Mouse (Mus musculus): ENCODE data around the gene Adgrg3. TPM values are rescaled to one million over a fixed set of nuclear protein-coding genes. Genes with fewer than 3 reads are reported as not detected.

Gene Adgrg3
- polyA plus RNA-seq, 1 experiment from 2014 or later = 0.88 TPM

DNA sequence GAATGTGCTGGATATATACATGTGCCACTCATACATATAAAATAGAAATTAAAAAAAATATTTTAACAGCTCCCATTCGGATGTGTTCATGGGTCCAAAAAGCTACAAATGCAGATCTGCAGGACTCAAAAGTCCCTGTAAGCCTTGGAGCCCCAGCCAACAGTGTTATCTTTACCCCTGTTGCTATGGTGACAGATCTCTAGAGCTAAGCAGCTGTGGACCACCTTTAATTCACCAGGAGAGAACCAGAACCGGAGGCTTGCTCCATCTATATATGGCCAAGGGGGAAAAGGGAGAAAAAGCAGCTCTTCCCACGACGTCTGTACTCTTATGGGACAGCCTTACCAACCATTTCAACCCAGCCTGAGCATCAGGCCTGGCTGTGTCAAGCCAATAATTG lies 27.3 kb downstream of the Adgrg3 start:
- no peak overlapping the region for H3K9ac ChIP-seq
- H3K4me3 ChIP-seq = no peak overlapping the region
- H3K4me1 ChIP-seq = peaks cover 13% of the 10 kb centered on the region
- H3K27me3 ChIP-seq (replicated peaks) = no peaks in the 10 kb centered on the region
- ATAC-seq (replicated peaks) = no peak
- H3K9me3 ChIP-seq = no peaks in the 10 kb centered on the region
- H3K36me3 ChIP-seq (replicated peaks) = no peaks in the 10 kb centered on the region
- no peak overlapping the region for H3K4me2 ChIP-seq
- H3K27ac ChIP-seq = no peak overlapping the region
- 40% methylated on average over 4 of the region's 4 CpGs for WGBS

DNA sequence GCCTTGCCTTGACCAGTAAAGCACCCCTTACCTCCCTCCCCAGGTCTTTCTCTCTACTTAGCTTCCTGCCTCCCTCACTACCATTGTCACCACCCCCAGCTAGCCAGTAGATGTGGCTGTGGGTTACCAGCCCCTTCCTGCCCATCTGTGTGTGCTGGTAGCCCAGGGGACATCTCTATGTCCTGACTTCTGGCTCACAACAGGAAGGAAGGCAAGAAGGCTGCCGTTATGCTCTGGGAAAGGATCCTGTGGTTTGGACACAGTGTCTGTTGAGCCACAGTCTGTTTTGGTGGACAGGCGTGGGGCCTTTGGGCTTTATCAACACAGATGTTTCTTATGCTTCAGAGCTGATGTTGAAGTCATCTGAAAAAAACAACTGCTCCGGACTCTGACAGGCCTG lies 29.5 kb downstream of the Adgrg3 start:
- H3K9ac ChIP-seq = no peak overlapping the region
- 79% methylated on average over 3 of the region's 3 CpGs for WGBS
- no peak overlapping the region for H3K27ac ChIP-seq
- H3K4me3 ChIP-seq = no peak overlapping the region
- H3K4me2 ChIP-seq = no peak overlapping the region
- no peak for ATAC-seq (replicated peaks)
- peaks cover 13% of the 10 kb centered on the region for H3K4me1 ChIP-seq
- H3K9me3 ChIP-seq = no peaks in the 10 kb centered on the region
- H3K36me3 ChIP-seq (replicated peaks) = no peaks in the 10 kb centered on the region
- no peaks in the 10 kb centered on the region for H3K27me3 ChIP-seq (replicated peaks)

DNA sequence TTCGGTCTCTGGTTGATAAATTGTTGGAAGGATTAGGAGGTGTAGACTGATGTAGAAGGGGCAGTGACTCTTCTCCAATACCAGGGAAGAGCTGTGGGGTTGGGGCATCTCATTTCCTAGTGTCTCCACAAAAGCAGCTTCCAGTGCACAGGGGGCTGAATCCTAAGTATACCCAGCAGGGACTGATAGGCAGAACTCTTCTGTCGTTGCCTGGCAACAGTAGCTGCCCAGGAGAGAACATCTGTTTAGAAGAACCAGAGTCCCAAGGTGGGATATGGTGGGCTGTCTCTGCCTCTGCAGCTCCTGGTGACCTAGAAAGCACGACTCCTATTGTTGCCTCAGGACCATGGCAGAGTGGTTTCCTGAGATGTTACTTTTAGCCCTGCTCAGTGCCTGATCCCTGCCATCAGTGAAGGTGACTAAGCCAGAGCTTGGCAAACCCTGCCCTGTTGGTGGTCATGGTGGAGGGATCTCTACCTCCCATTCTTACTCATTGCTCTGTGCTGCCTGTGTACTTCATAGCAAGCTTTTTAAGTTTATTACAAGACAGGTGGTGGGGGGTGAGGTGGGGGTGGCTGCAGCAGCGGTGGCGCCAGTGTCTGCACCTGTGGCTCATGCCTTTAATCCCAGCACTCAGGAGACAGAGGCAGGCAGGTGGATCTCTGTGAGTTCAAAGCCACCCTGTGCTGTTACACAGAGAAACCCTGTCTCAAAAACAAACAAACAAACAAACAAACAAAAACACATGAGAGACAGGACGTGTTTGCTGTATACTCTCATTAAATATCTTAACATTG lies 30.6 kb downstream of the Adgrg3 start:
- Histone ChIP-seq H3K27me3 (replicated peaks) (no peaks in the 10 kb centered on the region), H3K4me2 (no peak overlapping the region), H3K36me3 (replicated peaks) (no peaks in the 10 kb centered on the region), H3K9ac (no peak overlapping the region), H3K4me3 (no peak overlapping the region), H3K9me3 (no peaks in the 10 kb centered on the region), H3K27ac (0 out of 2 replicates have a peak overlapping the region, but pooled peaks have one; percentile 7), H3K4me1 (peaks cover 13% of the 10 kb centered on the region)
- 61% methylated on average over 6 of the region's 6 CpGs for WGBS
- peak; percentile 58; the same call in 1 of the 2 replicates for ATAC-seq (replicated peaks)

DNA sequence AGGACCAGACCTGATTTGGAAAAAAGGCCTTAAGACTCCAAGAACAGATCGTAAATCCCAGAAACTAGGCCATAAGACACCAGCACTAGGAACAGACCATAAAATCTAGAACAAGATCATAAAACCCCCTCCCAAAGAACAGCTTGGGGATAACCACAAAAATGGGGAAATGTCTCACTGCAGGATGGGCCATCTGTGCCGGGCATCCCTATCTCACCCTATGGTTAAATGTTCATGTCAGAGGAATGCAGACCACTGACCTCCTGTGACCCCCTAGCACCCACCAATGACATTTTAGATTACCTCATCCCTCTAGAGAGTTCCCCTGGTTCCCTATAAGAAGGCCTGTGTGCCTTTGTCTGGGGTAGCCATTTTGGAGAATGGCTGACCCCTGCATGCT lies 32.1 kb downstream of the Adgrg3 start:
- Histone ChIP-seq H3K4me3 (no peak overlapping the region), H3K4me2 (no peak overlapping the region), H3K27ac (no peak overlapping the region), H3K4me1 (peaks cover 11% of the 10 kb centered on the region), H3K36me3 (replicated peaks) (no peaks in the 10 kb centered on the region), H3K9ac (no peak overlapping the region), H3K9me3 (no peaks in the 10 kb centered on the region), H3K27me3 (replicated peaks) (no peaks in the 10 kb centered on the region)
- no peak for ATAC-seq (replicated peaks)
- WGBS = 84% methylated on average over 2 of the region's 2 CpGs

DNA sequence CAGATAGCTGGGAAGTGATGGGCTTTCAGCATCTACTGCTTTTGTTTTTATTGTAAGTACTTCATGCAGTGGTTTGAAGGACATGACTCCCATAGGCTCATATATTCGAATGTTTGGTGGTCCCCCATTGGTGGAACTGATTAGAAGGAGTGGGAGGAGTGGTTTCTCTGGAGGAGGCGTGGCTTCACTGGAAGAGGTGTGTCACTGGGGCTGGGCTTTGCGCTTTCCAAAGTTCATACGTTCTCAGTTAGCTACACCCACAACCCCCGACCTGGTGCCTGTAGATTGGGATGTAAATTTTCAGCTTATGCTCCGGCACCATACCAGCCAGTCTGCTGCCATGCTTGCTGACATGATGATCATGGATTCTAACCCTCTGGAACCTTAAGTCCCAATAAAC lies 36.9 kb downstream of the Adgrg3 start:
- no peaks in the 10 kb centered on the region for H3K27me3 ChIP-seq (replicated peaks)
- no peak overlapping the region for H3K9ac ChIP-seq
- H3K4me3 ChIP-seq = no peak overlapping the region
- H3K4me2 ChIP-seq = no peak overlapping the region
- no peak overlapping the region for H3K27ac ChIP-seq
- no peaks in the 10 kb centered on the region for H3K36me3 ChIP-seq (replicated peaks)
- ATAC-seq (replicated peaks) = peak; percentile 41; the same call in 1 of the 2 replicates
- WGBS = 61% methylated on average over 6 of the region's 6 CpGs
- H3K4me1 ChIP-seq = no peaks in the 10 kb centered on the region
- no peaks in the 10 kb centered on the region for H3K9me3 ChIP-seq

DNA sequence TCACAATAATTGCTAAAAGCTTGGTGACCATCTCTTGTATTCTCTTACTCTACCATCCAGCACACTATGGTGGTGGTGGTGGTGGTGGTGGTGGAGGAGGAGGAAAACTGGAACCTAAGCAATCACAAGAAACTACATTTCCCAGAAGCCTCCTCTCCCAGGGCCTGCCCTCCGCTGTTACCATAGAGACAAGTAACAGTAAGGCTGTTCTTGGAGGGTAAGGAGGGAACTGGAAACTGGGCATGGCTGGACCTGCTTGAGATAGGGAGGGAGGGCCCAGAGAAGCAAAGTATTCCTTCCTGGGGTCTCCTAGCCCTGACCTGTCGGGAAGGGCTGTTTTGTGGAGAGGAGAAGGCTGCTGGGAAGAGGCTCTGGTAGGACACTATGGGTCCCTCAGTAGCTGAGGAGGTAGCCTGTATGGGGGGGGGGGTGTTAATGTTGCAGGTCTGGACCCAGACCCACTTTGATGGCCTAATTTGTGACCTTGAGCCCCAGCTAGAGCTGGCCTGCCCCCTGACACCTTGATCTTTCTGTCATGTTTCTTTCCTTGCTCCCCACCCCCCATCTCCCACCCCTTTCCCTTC lies 37.5 kb downstream of the Adgrg3 start, which contains the start of gene Drc7:
TSS of gene Drc7 (plus strand) at position 177 of the 584 bp plus-strand sequence.
- Histone ChIP-seq H3K27me3 (replicated peaks) (no peaks in the 10 kb centered on the region), H3K27ac (no peak within 1 kb of the TSS), H3K36me3 (replicated peaks) (no peaks in the 10 kb centered on the region), H3K4me3 (no peak within 1 kb of the TSS), H3K4me2 (peak within 1 kb of the TSS; percentile 5; the same call in 1 of the 2 replicates), H3K9me3 (no peaks in the 10 kb centered on the region), H3K9ac (no peak within 1 kb of the TSS), H3K4me1 (no peaks in the 10 kb centered on the region)
- peak; percentile 90 for ATAC-seq (replicated peaks)
- WGBS = 19% methylated on average over 2 of the region's 2 CpGs

DNA sequence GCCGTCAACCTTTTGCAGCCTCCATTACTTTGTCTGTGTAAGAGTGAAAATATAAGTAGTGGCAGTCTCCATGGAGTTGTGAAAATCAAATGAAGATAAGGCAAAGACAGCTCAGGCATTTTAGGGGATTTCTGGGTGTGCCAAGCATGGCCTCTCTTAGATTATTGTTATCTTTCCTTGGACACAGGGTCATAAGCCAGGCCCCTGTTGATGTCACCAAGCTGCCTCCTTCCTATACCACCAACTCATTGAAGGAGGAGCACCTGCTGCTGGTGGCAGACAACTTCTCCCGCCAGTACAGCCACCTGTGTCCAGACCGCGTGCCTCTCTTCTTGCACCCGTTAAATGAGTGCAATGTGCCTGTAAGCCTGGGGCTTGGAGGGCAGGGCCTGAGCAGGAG lies 38.9 kb downstream of the Adgrg3 start:
- Histone ChIP-seq H3K4me2 (no peak overlapping the region), H3K27ac (no peak overlapping the region), H3K4me3 (no peak overlapping the region), H3K4me1 (no peaks in the 10 kb centered on the region), H3K9ac (no peak overlapping the region), H3K36me3 (replicated peaks) (no peaks in the 10 kb centered on the region), H3K9me3 (no peaks in the 10 kb centered on the region), H3K27me3 (replicated peaks) (no peaks in the 10 kb centered on the region)
- WGBS = 80% methylated on average over 5 of the region's 5 CpGs
- no peak for ATAC-seq (replicated peaks)

DNA sequence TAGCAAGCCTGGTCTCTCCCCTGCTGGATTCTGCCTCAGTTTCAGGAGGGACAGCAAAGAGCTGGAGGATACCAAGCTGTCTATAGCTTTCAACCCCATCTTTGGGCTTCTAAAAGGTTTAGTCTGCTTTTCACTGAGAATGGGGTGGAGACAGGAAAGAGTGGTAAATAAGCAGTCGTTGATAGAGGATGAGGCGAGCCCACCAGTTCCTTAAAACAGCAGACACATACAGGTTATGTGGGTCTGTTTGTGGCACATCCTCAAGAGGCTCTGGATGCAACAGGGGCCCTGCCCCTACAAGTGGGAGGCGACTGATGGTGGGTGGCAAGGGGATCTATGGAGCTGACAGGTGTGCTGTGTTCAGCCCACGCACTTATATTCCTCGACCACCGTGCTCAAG lies 41.2 kb downstream of the Adgrg3 start:
- Histone ChIP-seq H3K4me2 (no peak overlapping the region), H3K9me3 (no peaks in the 10 kb centered on the region), H3K4me3 (no peak overlapping the region), H3K36me3 (replicated peaks) (no peaks in the 10 kb centered on the region), H3K27me3 (replicated peaks) (no peaks in the 10 kb centered on the region), H3K9ac (no peak overlapping the region), H3K4me1 (no peaks in the 10 kb centered on the region), H3K27ac (no peak overlapping the region)
- ATAC-seq (replicated peaks) = no peak
- WGBS = 87% methylated on average over 6 of the region's 6 CpGs

DNA sequence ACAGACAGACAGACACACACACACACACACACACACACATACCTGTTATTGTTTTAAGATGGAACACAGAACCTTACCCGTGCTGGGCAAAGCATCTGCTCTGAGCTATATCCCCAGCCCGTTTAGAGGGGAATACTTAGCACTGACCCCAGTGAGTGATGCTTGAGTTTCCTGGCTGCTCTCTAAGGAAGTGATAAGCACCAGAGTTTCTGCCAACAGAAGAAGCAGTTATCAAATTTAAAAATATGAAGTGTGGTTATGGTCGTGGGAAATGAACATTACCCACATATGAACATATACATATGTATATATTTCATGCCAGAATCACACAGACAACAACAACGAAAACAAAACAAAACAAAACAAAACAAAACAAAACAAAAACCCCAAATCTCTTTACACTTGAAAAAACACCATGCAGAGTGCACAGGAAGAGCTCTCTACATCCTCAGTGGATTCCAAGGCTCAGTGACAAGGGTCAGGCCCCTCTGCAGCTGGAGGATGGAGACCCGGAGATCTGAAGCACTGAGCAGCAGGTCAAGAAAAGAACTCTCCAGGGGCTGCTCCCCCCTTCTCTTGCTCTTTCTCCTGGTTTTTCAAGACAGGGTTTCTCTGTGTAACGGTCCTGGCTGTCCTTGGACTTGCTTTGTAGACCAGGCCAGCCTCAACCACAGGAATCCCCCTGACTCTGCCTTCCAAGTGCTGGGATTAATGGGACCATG lies 42.5 kb downstream of the Adgrg3 start:
- no peaks in the 10 kb centered on the region for H3K9me3 ChIP-seq
- H3K4me1 ChIP-seq = no peaks in the 10 kb centered on the region
- H3K36me3 ChIP-seq (replicated peaks) = no peaks in the 10 kb centered on the region
- no peaks in the 10 kb centered on the region for H3K27me3 ChIP-seq (replicated peaks)
- H3K9ac ChIP-seq = no peak overlapping the region
- 76% methylated on average over 6 of the region's 6 CpGs for WGBS
- no peak for ATAC-seq (replicated peaks)
- no peak overlapping the region for H3K4me2 ChIP-seq
- H3K27ac ChIP-seq = no peak overlapping the region
- no peak overlapping the region for H3K4me3 ChIP-seq

DNA sequence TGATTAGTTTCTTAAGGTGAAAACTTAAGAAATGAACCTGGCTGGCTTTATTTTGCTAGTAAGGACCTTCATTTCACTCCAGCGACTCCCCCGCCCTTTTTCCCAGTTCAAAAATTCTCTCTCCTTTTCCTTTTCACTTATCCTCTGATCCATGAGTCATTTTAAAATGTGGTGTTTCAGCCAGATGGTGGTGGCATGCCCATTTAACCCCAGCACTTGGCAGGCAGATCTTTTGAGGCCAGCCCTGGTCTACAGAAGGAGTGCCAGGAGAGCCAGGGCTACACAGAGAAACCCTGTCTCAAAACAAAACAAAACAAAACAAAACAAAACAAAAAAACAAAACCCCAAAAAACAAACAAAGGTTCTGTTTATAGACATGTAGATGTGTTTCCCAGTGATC lies 47.0 kb downstream of the Adgrg3 start:
- Histone ChIP-seq H3K9ac (no peak overlapping the region), H3K4me1 (no peaks in the 10 kb centered on the region), H3K27ac (no peak overlapping the region), H3K36me3 (replicated peaks) (no peaks in the 10 kb centered on the region), H3K27me3 (replicated peaks) (no peaks in the 10 kb centered on the region), H3K9me3 (no peaks in the 10 kb centered on the region), H3K4me2 (no peak overlapping the region), H3K4me3 (no peak overlapping the region)
- 95% methylated on average over 2 of the region's 2 CpGs for WGBS
- no peak for ATAC-seq (replicated peaks)

DNA sequence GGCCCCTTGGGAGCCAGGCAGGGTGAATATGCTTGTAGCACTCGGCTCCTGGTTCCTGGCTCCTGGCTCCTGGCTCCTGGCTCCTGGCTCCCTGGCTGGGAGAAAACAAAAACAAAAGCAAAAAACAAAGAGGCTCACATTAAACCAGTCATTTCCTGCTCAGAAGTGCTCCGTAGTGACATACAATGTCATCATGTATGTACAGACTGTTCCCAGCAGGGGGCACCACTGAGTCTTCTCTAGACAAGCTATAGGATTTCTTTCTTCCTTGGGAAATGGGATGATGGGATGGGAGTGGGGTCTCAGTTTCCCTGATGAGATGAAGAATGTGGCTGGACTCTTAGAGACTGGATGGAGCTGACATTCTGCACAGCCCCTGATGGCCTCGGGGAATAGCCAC lies 50.1 kb downstream of the Adgrg3 start:
- Histone ChIP-seq H3K27ac (no peak overlapping the region), H3K9ac (no peak overlapping the region), H3K27me3 (replicated peaks) (no peaks in the 10 kb centered on the region), H3K9me3 (no peaks in the 10 kb centered on the region), H3K36me3 (replicated peaks) (no peaks in the 10 kb centered on the region), H3K4me1 (no peaks in the 10 kb centered on the region), H3K4me3 (no peak overlapping the region), H3K4me2 (no peak overlapping the region)
- ATAC-seq (replicated peaks) = no peak
- WGBS = 56% methylated on average over 3 of the region's 3 CpGs

DNA sequence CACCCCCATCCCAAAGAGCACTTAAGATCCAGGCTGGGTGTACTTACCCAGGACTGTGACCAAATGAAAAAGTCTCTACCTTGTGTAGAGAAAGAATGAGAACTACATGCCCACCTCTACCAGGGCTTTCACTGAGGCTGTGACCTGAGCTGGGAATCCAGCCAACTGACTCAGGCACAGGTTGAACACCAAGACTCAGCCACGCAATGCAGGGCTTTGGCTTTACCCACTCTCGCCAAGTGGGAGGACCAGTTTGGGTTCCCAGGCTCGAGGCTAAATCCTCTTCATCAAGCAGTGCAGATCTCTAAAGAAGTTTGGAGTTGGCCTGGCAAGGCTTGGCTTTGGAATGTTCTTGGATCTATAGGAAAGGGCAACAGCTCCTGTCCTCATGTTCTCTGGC lies 58.0 kb downstream of the Adgrg3 start:
- no peak overlapping the region for H3K4me2 ChIP-seq
- H3K4me1 ChIP-seq = peaks cover 4% of the 10 kb centered on the region
- no peaks in the 10 kb centered on the region for H3K27me3 ChIP-seq (replicated peaks)
- no peaks in the 10 kb centered on the region for H3K36me3 ChIP-seq (replicated peaks)
- H3K9me3 ChIP-seq = no peaks in the 10 kb centered on the region
- no peak overlapping the region for H3K4me3 ChIP-seq
- no peak overlapping the region for H3K27ac ChIP-seq
- WGBS = 77% methylated on average over 3 of the region's 3 CpGs
- H3K9ac ChIP-seq = no peak overlapping the region
- ATAC-seq (replicated peaks) = no peak

Measured in midbrain, embryonic 15.5 days (tissue).